Mouse (Mus musculus): ENCODE measurements around the gene Hacl1.

GRCm38 (mm10) chr14:31665566-31665940 is 24.5 kb upstream of the Hacl1 start:
- TF ChIP-seq POLR2A (IDR thresholded peaks at IDR 0.05; ENCODE audit: borderline replicate concordance, control insufficient read depth, low read depth, low read length), result no peak
- no peak for TF ChIP-seq CTCF (IDR thresholded peaks at IDR 0.05; ENCODE audit: control insufficient read depth, insufficient read depth, low read length)
